Mouse (Mus musculus) kidney, postnatal 4 days (tissue): ENCODE data around the gene Id3.
A peak's percentile ranks its signal among the peaks of the same experiment; 100 is the strongest.
"Not testable (repeated sequence)": the region's sequence is repeated elsewhere in the genome, so short reads cannot be mapped to it uniquely, and the experiment has no call there.

Experiments used
- DNase-seq, 2 experiments: peaks; one replicate each; pipeline ENCODE4 v3.0.0; 2021; ENCODE audit warnings: mixed read lengths in 2 of 2

The Id3 gene

DNA sequence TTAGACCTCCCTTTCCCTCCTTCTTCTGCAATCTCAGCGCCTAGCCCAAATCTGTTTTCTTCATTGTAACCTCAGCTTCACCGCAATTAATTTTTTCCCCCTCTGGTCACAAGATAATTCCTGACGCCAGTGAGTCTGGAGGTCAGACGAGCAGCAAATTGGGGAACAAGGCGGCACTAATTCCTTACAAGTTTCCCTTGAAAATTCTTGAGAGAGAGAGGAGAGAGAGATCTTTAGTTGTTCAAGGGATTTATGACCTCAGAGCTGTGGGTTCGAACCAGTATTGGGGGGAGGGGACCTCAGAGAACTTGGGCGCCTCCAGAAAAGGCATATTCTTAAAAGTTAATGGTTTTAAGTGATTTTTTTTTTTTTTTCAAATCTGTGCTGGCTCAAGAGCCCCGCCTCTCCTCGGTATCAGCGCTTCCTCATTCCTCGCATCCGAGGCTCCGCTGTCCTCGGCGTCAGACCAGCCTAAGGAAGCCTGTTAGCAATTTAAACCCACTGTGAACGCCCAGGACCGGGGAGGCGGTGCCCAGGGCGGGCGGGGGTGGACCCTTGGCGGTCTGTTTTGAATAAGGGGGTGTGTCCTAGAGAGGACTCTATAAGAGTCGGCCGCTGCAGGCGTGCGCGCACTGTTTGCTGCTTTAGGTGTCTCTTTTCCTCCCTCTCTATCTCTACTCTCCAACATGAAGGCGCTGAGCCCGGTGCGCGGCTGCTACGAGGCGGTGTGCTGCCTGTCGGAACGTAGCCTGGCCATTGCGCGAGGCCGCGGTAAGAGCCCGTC, at the start of gene Id3:
Gene Id3 (plus strand): TSS at position 305 of the 784 bp plus-strand sequence.
- DNase-seq, result peak; percentile 96 to 98

DNA sequence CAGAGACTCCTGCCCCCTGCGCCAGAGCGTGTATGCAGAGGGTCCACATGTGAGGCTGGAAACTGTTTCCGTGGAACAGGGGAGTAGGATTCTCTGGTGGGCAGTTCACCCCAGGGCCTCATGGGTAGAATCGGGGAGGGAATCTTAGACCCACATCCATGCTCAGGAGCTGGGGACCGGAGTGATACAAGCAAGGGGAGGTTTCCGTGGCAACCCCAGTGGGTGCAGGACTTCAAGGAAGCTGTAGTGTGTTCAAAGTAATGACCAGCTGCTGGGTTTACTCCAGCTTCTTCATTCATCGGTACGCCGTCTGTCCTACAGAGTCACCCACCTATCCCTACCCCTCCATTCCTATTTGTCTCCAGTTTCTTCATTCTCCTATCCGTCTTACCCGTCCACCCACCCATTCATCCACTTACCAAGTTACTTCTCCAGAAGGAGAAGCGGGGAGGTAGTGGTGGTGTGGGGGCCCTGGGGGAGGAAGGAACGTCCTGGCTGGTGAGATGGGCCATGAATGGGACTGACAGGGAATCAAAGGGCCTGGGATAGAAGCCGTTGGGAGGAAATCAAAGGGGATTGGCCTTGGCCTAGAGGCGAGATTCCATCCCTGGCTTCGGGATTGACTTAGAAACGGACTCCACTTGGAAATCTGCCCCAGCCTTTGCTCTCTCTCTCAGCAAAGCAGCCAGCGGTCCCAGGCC, 48.6 kb upstream of the Id3 start:
- DNase-seq, result no peak

DNA sequence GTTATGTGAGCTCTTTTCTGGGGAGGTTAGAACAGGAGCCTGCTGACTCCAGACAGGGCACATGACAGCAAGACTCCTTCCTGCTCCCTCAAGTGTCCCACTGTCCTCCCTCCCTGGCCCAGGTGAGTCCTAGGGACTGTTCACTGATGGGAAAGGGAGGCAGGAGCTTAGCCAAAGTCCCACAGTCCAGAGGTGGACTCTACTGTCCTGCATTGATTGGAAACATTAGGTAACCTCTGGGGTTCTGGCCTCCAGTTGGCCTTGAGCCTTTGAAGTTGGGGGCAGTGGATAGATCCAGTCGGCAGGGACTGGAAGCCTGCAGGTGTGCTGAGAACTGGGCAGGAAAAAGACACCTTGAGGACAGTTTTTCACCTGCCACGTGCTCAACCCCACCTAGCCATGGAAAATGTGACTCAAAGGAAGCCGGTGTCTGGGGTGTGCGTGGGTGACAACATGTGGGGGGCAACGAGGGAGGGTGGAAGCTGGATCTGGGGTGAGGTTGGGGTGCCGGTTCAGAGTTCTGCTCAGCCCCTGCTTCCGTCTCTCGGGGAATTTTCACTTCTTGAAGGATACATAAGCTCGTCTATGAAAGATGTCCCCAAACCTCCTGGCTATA, 47.7 kb upstream of the Id3 start:
- DNase-seq, result no peak

DNA sequence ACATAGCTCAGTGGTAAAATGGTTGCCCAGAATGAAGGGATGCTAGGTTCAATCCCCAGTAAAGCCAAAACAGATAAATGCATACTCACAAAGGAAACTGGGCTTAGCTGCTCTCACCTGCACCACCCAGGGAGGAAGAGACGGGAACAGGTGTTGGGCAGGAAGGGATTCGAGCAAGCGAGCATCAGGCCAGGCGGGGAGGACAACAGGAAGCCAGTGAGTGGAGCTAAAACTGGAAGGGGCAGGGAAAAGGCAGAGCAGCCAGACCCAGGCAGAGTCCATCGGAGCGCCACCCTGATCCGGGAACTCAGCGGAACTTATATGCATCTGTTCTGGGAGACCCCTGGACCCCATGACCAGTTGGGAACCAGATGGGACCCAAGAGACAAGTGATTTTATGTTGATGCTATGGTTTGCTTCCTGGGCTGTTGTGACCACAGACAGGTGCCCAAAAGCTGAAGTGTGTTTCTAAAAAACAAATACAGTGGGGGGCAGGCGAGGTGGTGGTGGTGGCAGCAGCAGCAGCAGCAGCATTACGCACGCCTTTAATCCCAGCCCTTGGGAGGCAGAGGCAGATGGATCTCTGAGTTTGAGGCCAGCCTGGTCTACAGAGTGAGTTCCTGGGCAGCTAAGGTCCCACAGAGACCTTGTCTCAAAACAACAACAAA, 46.7 kb upstream of the Id3 start:
- DNase-seq, result no peak

GRCm38 (mm10) chr4:136098446-136098845, 44.9 kb upstream of the Id3 start:
- DNase-seq, result no peak

- DNase-seq, result no peak
Measured at GRCm38 (mm10) chr4:136100396-136101070, 42.8 kb upstream of the Id3 start.

DNA sequence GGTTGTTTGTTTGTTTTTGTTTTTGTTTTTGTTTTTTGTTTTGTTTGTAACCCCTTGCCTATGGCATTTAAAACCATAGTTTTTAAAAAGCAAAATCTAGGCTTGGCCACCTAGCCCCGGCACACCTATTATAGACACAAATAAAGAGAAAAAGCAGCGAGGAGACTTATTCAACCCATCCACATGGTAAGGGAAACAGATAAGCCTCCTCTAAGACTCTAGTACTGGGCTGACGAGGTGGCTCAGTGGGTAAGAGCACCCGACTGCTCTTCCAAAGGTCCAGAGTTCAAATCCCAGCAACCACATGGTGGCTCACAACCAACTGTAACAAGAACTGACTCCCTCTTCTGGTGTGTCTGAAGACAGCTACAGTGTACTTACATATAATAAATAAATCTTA, 41.5 kb upstream of the Id3 start:
- not testable (repeated sequence) for DNase-seq

- peak; percentile 67 to 79 for DNase-seq
Measured at GRCm38 (mm10) chr4:136104590-136105337, 38.5 kb upstream of the Id3 start.

GRCm38 (mm10) chr4:136106880-136107301, 36.4 kb upstream of the Id3 start:
- peak; percentile 60 to 67 for DNase-seq

DNA sequence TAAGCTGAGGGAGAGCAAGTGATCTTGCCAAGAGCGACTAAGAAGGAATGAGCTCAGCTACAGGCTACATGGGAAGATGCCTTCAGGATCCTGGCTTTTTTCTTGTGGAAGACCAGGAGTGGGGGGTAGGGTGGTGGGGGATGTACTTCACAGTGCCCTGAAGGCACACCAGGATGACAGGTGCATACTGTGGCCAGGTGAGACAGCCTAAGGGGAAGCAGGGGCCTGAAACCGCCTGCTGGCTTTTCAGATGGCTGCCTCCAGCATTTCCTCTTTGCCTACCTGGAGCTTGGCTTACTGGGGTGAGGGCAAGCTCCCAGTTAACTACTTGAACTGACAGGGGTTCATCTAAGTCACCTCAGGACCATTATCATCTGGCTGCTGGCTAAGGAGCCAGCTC, 34.1 kb upstream of the Id3 start:
- no peak for DNase-seq

- DNase-seq, result peak; percentile 26 to 36
Measured at GRCm38 (mm10) chr4:136109941-136110900, 33.1 kb upstream of the Id3 start.

DNA sequence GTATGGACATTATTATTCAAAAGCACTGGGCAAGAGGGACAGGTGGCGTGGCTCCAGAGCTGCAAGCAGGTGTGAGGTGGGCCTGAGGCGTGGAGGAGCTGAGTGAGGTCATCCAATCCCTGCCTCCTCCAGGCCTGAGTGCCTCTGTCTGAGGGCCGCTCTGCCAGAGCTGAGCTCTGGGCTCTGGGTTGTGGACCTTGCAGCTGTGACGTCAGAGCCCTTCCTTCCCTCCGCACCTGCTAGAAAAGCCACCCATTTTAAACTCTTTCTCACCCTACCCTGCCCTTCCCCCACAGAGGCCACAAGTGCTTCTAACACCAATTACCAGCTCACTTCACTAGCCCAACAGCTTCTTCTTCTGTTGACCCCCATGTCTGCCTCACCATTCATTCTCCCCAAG, 31.0 kb upstream of the Id3 start:
- DNase-seq, result peak in 1 of 2 experiments; percentile 43

DNA sequence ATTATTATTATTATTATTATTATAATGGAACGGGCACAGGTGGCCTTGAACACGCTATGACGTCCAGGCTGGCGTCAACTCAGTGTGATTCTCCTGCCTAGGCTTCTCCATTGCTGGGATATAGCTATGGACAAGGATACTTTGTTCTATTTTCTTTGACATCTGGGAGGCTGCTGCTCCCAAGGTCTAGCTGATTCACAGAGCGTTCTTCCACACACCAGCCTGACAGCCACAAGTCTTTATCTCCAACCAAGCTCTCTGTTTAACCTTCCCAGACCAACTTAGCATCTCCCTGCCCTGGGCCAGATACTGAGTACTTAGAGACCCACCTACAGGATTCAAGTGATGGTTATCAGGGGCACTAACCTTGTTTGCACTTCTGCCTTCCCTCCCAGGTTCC, 28.6 kb upstream of the Id3 start:
- no peak for DNase-seq

- DNase-seq, result peak in 1 of 2 experiments; percentile 46
Measured at GRCm38 (mm10) chr4:136117022-136117421, 26.3 kb upstream of the Id3 start.

- DNase-seq, result peak; percentile 36 to 58
Measured at GRCm38 (mm10) chr4:136120041-136120440, 23.3 kb upstream of the Id3 start.

DNA sequence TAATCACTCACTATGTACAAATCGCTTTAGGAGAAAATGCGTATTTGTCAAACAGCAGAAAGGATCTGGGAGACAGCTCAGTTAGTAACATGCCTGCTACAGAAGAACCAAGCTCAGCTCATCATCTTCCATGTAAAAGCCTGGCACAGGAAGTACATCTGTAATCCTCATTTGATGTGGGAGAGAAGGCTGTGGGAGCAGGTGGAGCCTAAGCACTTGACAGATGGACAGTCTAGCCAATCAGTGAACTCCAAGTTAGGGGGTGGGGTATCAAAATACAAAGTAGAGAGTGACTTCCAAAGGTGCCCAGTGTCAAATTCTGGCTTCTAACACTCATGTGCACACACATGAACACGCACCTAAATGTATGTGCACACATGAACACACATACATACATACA, 22.1 kb upstream of the Id3 start:
- no peak for DNase-seq

DNA sequence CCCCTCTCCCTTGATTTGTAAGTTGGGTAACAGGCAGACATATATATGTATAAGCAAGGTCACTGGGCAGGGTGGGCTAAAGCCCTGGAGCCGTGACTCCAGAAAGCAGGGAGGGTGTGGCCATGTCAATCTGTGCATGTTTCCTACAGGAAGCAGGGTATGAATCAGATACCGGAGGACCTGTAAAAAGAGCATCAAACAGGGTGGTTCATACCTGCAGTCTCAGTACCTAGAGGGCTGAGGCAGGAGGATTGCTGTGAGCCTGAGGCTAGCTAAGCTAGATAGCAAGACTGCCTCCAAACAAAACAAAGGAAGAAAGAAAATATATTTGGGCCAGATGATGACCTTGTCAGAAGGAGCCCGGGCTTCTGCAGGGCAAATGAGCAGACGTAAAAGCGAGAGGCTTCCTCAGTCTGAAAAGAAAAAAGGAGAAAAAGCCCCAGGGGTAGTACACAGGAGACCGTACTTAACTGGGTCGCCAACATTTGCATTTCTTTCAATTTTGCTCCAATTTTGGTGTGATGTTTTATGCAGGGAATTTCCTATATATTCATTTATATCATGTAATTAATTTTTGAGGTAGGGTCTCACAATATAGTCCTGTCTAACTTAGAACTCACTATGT, 21.3 kb upstream of the Id3 start:
- DNase-seq, result no peak

- peak in 1 of 2 experiments; percentile 22 for DNase-seq
Measured at GRCm38 (mm10) chr4:136123111-136123791, 20.0 kb upstream of the Id3 start.

- DNase-seq, result no peak
Measured at GRCm38 (mm10) chr4:136123792-136124161, 19.5 kb upstream of the Id3 start.

GRCm38 (mm10) chr4:136124581-136124980, 18.7 kb upstream of the Id3 start:
- DNase-seq, result no peak
